In the genomic region with DNA sequence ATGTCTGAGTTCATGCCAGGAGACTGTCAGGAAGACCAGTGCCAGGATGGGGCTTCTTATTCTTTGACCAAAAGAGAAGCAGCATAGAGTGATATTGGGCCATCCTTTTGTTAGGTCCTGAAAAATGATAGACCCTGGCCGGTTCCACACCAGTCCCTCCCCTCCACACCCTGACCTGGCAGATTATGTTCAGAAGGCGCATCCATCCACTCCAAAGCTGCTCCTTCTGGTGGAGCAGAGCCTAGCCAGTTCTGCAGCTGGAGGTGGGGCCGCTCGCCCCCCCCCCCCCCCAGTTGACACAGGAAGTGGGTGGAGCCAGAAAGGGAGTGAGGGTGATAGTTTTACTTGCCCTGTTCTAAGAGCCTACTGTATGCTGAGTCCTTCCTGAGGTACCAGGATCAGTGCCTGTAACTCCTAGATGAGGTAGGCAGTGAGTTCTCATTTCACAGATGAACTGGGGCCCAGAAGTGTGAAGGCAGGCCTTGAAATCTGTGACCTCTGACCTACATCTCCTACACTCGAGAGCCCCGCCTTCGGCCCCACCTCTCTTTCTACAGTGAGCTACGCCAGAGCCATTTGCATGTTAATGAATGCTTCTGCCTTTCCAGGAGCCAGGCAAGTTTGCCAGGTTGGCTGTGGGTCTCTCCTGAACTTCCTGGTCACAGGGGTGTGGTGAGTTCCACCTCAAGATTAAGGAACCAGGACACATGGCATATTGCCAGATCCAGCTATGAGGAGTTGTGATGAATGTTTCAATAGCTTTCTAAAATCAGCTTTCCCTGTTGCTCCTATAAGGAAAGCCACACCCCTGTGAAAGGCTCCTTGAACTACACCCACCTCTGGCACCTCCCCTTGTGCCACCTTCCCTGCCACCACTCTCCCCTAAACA, we compare ENCODE assay signal across 11 mouse cellular contexts. TPM values are rescaled to one million over a fixed set of nuclear protein-coding genes. Genes with fewer than 3 reads are reported as not detected.
DNase-seq lines count a peak whose midpoint lies in the region; ATAC-seq lines count a peak whose summit lies in the region.
"Had no signal": no experiment of that assay in that cellular context is flagged by ENCODE, and none has a peak within 500 bp of the region (broad histone marks: within the 10 kb centered on the region; RNA-seq: fewer than 3 reads in every experiment).

No protein-coding gene starts in this region.

- peak; percentile 26 to 28 for DNase-seq in heart, adult 18-20 months
- DNase-seq in heart, postnatal 25 days (ENCODE audit: low spot score): no peak
- DNase-seq in WW6 (ENCODE audit: low read depth, low spot score): peak; percentile 56
- peak; percentile 63 for DNase-seq in kidney, adult 11 months
- no peak for DNase-seq in layer of hippocampus, adult 18-20 months (ENCODE audit: low spot score in 2 of 2)
- DNase-seq in midbrain, embryonic 10.5 days (ENCODE audit: low spot score): no peak
- DNase-seq in hindbrain, embryonic 11.5 days (ENCODE audit: low spot score): no peak
- DNase-seq: midbrain, embryonic 14.5 days had no signal

- no peak overlapping the region for H3K4me3 ChIP-seq in lung, embryonic 16.5 days (ENCODE audit: low read length)
- no peak overlapping the region for H3K4me3 ChIP-seq in midbrain, embryonic 10.5 days
- H3K4me3 ChIP-seq in hindbrain, embryonic 11.5 days (ENCODE audit: low read depth, low read length): no peak overlapping the region
- H3K4me3 ChIP-seq: hindbrain, embryonic 15.5 days had no signal

- H3K9ac ChIP-seq in lung, embryonic 16.5 days (ENCODE audit: low read length): no peak overlapping the region
- no peak overlapping the region for H3K9ac ChIP-seq in hindbrain, embryonic 11.5 days (ENCODE audit: low read depth, low read length)
- H3K9ac ChIP-seq: hindbrain, embryonic 15.5 days had no signal

- H3K27ac ChIP-seq in lung, embryonic 16.5 days (ENCODE audit: low read length): peak overlapping the region; percentile 65
- no peak overlapping the region for H3K27ac ChIP-seq in midbrain, embryonic 10.5 days (replicated peaks)
- no peak overlapping the region for H3K27ac ChIP-seq in hindbrain, embryonic 11.5 days (ENCODE audit: low read depth, low read length)
- H3K27ac ChIP-seq: hindbrain, embryonic 15.5 days had no signal

- H3K9me3 ChIP-seq in lung, embryonic 16.5 days (ENCODE audit: control insufficient read depth, low read length): 0 out of 2 replicates have a peak, but pooled peaks cover 2% of the 10 kb centered on the region
- H3K9me3 ChIP-seq in midbrain, embryonic 10.5 days (replicated peaks): no peaks in the 10 kb centered on the region
- no peaks in the 10 kb centered on the region for H3K9me3 ChIP-seq in hindbrain, embryonic 11.5 days (ENCODE audit: control insufficient read depth, low read length)
- H3K9me3 ChIP-seq: hindbrain, embryonic 15.5 days had no signal

- 27% methylated on average over 8 of the region's 8 CpGs for WGBS in lung, embryonic 16.5 days
- 31% methylated on average over 8 of the region's 8 CpGs for WGBS in midbrain, embryonic 10.5 days
- 28% methylated on average over 8 of the region's 8 CpGs for WGBS in hindbrain, embryonic 11.5 days

- ATAC-seq in lung, embryonic 16.5 days (ENCODE audit: low read depth): peak; percentile 69
- no peak for ATAC-seq in hindbrain, embryonic 11.5 days (ENCODE audit: low FRiP score)

- peaks cover 19% of the 10 kb centered on the region for H3K4me1 ChIP-seq in lung, embryonic 16.5 days (replicated peaks; ENCODE audit: control insufficient read depth, insufficient read depth, low read length)
- H3K4me1 ChIP-seq in midbrain, embryonic 10.5 days: peaks cover 10% of the 10 kb centered on the region
- no peaks in the 10 kb centered on the region for H3K4me1 ChIP-seq in hindbrain, embryonic 11.5 days (replicated peaks; ENCODE audit: control insufficient read depth, insufficient read depth, low read length)

- no peak overlapping the region for H3K4me2 ChIP-seq in lung, embryonic 16.5 days (ENCODE audit: low read depth, low read length)
- H3K4me2 ChIP-seq in hindbrain, embryonic 11.5 days (replicated peaks; ENCODE audit: low read depth, low read length): no peak overlapping the region
- H3K4me2 ChIP-seq: hindbrain, embryonic 15.5 days had no signal

- intact Hi-C loops in heart, postnatal 25 days (cut with DNase I): no loop called here

- no peaks in the 10 kb centered on the region for H3K27me3 ChIP-seq in lung, embryonic 16.5 days (ENCODE audit: control insufficient read depth, insufficient read depth, low read depth, low read length)
- no peaks in the 10 kb centered on the region for H3K27me3 ChIP-seq in midbrain, embryonic 10.5 days (ENCODE audit: low read depth, poor library complexity, severe bottlenecking)
- H3K27me3 ChIP-seq in hindbrain, embryonic 11.5 days (ENCODE audit: control insufficient read depth, insufficient read depth, low read length): no peaks in the 10 kb centered on the region
- H3K27me3 ChIP-seq: hindbrain, embryonic 15.5 days had no signal

- no peaks in the 10 kb centered on the region for H3K36me3 ChIP-seq in lung, embryonic 16.5 days (ENCODE audit: control insufficient read depth, insufficient read depth, low read length)
- no peaks in the 10 kb centered on the region for H3K36me3 ChIP-seq in midbrain, embryonic 10.5 days
- H3K36me3 ChIP-seq in hindbrain, embryonic 11.5 days (ENCODE audit: control insufficient read depth, insufficient read depth, low read length): no peaks in the 10 kb centered on the region
- H3K36me3 ChIP-seq: hindbrain, embryonic 15.5 days had no signal

RNA-seq across cellular contexts. Expression of a gene that starts 46.8 kb away (rescaled TPM):
- under 1 TPM in 1 of 2 experiments, not detected in 1; 0.15 TPM for total RNA-seq in heart, adult 18-20 months (2021)
- under 1 TPM; 0.11 to 0.13 TPM for total RNA-seq in heart, postnatal 25 days (2021)
- 5.4 and 6.0 TPM in 2 replicates for polyA plus RNA-seq in lung, embryonic 16.5 days (2015; fragmentation: Nextera tagmentation; extraction: Ambion mirVana)
- total RNA-seq in layer of hippocampus, adult 18-20 months (2021): under 1 TPM; 0.28 to 0.59 TPM
- 0.69 and 0.88 TPM in 2 replicates for polyA plus RNA-seq in midbrain, embryonic 10.5 days (2016; fragmentation: Nextera tagmentation; extraction: Ambion mirVana)
- 1.5 and 1.6 TPM in 2 replicates for polyA plus RNA-seq in hindbrain, embryonic 11.5 days (2014; fragmentation: Nextera tagmentation; extraction: Ambion mirVana)
- total RNA-seq: common myeloid progenitor, adult 5-6 weeks had no signal

RNA-seq across cellular contexts. Expression of a gene that starts 49.4 kb away (rescaled TPM):
- 1 to 10 TPM in 1 of 2 experiments, under 1 TPM in 1; 0.94 to 1.3 TPM for total RNA-seq in heart, adult 18-20 months (2021)
- total RNA-seq in heart, postnatal 25 days (2021): 1 to 10 TPM; 1.5 to 2.7 TPM
- 15.4 and 15.9 TPM in 2 replicates for polyA plus RNA-seq in lung, embryonic 16.5 days (2015; fragmentation: Nextera tagmentation; extraction: Ambion mirVana)
- total RNA-seq in layer of hippocampus, adult 18-20 months (2021): 10 to 100 TPM; 20.2 to 23.8 TPM
- 0.62 and 0.75 TPM in 2 replicates for polyA plus RNA-seq in midbrain, embryonic 10.5 days (2016; fragmentation: Nextera tagmentation; extraction: Ambion mirVana)
- 1.5 and 1.9 TPM in 2 replicates for polyA plus RNA-seq in hindbrain, embryonic 11.5 days (2014; fragmentation: Nextera tagmentation; extraction: Ambion mirVana)

Comparison
In these comparisons a context has a peak if more than half of its experiments do, and no peak if none do; other contexts are left out.
1. DNase-seq: peak in heart, adult 18-20 months (2 of 2), WW6 (single experiment) and kidney, adult 11 months (single experiment); none in heart, postnatal 25 days (single experiment), layer of hippocampus, adult 18-20 months (0 of 2), midbrain, embryonic 10.5 days (single experiment) and hindbrain, embryonic 11.5 days (single experiment).
2. RNA of a gene that starts 49.4 kb away (total RNA-seq): 20.2 to 23.8 TPM in layer of hippocampus, adult 18-20 months; 1.5 to 2.7 TPM in heart, postnatal 25 days and 0.94 to 1.3 TPM in heart, adult 18-20 months; every median in the first group is over 4 times any median in the second.